Mouse (Mus musculus) E14TG2a.4 (cell line): ENCODE measurements around the gene Lrrk1.

Source experiments
- CTCF ChIP-seq: conservative IDR thresholded peaks from 2 replicates; pipeline ENCODE4 v1.5.1; 2014; ENCODE audit warnings: low read length
- POU5F1 ChIP-seq: IDR thresholded peaks from 2 replicates; pipeline ENCODE4 v1.6.1; 2014; ENCODE audit warnings: low read length, borderline replicate concordance

DNA sequence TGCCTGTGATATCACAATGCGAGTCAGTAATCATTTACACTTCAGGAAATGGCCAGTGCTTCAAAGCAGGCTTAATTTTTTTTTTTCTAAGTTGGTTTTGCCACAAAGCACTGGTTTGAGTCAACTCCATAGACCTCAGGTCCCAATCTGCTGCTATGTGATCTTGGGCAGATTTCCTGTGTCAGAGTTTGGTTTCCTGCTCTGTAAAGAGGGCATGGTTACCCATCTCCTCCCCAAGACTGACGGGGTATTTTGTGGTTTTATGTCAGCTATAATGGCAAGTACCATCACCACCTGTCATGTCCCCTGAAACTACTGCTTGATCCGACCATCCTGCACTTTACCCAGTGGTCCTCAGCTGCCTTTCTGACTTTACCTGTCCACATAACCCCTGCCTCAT, 207.9 kb downstream of the Lrrk1 start:
- TF ChIP-seq CTCF (no peak), POU5F1 (no peak)
